Mouse (Mus musculus) gastrocnemius, postnatal 10 days (tissue): ENCODE data around the gene Selenoo. TPM values are rescaled to one million over a fixed set of nuclear protein-coding genes. Genes with fewer than 3 reads are reported as not detected.

Experiments
- DNase-seq: peaks from one replicate; pipeline ENCODE4 v3.0.0; 2021; ENCODE audit warnings: mixed read lengths
- total RNA-seq, 2 experiments: library from RNA; stranded (reverse); gene quantifications; 2 replicates each; pipeline ENCODE4 v1.2.3; 2021

Selenoo gene
- total RNA-seq, 2 experiments from 2014 or later = 9.1 to 10.1 TPM

DNA sequence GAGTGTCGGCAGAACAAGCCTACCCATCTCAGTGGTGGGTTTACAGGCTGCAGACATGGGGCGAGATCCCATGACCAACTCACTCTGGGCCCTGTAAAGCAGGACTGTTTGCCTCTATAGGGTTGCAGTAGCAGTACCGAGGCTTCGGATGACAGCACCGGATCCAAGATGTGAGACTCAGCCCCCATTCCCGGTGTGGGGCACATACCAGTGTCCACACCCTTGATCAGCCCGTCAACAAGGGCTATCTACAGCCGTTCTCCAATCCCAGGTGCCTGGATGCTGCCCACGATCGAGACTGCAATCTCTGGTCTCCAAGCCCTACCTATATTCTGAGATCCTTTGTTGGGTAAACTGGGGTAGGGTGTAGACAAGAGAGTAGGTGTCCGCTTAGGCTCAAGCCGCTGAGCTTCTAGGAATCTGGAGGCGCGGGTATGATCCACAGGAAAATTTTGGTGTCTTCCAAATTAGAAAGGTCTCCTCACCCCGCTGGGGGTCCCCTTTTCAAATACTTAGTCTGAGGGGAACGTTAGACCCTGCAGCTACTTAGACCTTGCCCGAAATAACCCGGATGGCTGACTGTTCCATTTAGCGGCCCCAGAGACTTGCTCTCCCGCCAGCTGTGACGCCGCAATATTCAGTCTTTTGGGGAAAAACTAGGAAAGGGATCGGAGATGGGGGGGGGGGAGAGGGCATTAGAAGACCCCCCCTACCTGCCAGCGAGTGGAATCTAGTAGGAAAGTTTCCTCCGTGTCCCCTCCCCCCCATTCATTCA, 59.8 kb downstream of the Selenoo start:
- no peak for DNase-seq

GRCm38 (mm10) chr15:89149271-89150040, 60.6 kb downstream of the Selenoo start, which contains the start of gene Mapk11:
Mapk11 (minus strand) TSS chr15:89149628.
- DNase-seq = no peak

Other genes with a start within 250 kb of the Selenoo start
- 10 to 100 TPM; 14.8 to 19.4 TPM for gene Pim3, start 226.9 kb upstream of the Selenoo start, total RNA-seq
- gene Ttll8, start 134.7 kb upstream of the Selenoo start, total RNA-seq = not detected
- under 1 TPM; 0.07 to 0.20 TPM for gene Mlc1, start 110.1 kb upstream of the Selenoo start, total RNA-seq
- gene Mov10l1, start 106.2 kb upstream of the Selenoo start, total RNA-seq = not detected
- gene Panx2, start 29.4 kb upstream of the Selenoo start, total RNA-seq = under 1 TPM; 0.07 to 0.18 TPM
- 10 to 100 TPM; 24.9 to 28.1 TPM for gene Trabd, start 14.0 kb upstream of the Selenoo start, total RNA-seq
- gene Tubgcp6, start 34.0 kb downstream of the Selenoo start, total RNA-seq = 10 to 100 TPM in 1 of 2 experiments, 1 to 10 TPM in 1; 8.4 to 11.0 TPM
- gene Hdac10, start 39.6 kb downstream of the Selenoo start, total RNA-seq = 10 to 100 TPM in 1 of 2 experiments, 1 to 10 TPM in 1; 7.6 to 10.6 TPM
- gene Mapk12, start 51.6 kb downstream of the Selenoo start, total RNA-seq = 10 to 100 TPM; 76.0 to 77.1 TPM
- 1 to 10 TPM; 2.1 to 3.0 TPM for gene Mapk11, start 60.5 kb downstream of the Selenoo start, total RNA-seq
- 10 to 100 TPM; 28.9 to 43.0 TPM for gene Plxnb2, start 91.7 kb downstream of the Selenoo start, total RNA-seq
- 1 to 10 TPM; 4.5 to 7.0 TPM for gene Dennd6b, start 107.4 kb downstream of the Selenoo start, total RNA-seq
- gene Ppp6r2, start 122.5 kb downstream of the Selenoo start, total RNA-seq = 10 to 100 TPM; 60.1 to 61.9 TPM
- gene Sbf1, start 226.2 kb downstream of the Selenoo start, total RNA-seq = 10 to 100 TPM; 50.1 to 70.5 TPM
- not detected for gene Adm2, start 233.6 kb downstream of the Selenoo start, total RNA-seq
- not detected for gene Miox, start 245.3 kb downstream of the Selenoo start, total RNA-seq